9 mouse cellular contexts compared by ENCODE assay signal in genomic region chr10:41385506-41386221, GRCm38 (mm10).
DNase-seq lines count a peak whose midpoint lies in the region; ATAC-seq and TF ChIP-seq lines count a peak whose summit lies in the region.
"Had no signal": no experiment of that assay in that cellular context is flagged by ENCODE, and none has a peak within 500 bp of the region (broad histone marks: within the 10 kb centered on the region; RNA-seq: fewer than 3 reads in every experiment).

No protein-coding gene starts in this region.

- no peaks in the 10 kb centered on the region for H3K9me3 ChIP-seq in G1E (replicated peaks)
- no peaks in the 10 kb centered on the region for H3K9me3 ChIP-seq in liver, postnatal 0 days (ENCODE audit: low read length)

- ATAC-seq in G1E (ENCODE audit: extremely low read depth, insufficient number of reproducible peaks, low FRiP score, poor library complexity, severe bottlenecking): peak; percentile 76
- ATAC-seq in liver, postnatal 0 days: peak; percentile 80

- H3K4me3 ChIP-seq in G1E (ENCODE audit: low read depth, low read length): no peak overlapping the region
- H3K4me3 ChIP-seq in liver, postnatal 0 days (ENCODE audit: low read depth, low read length): no peak overlapping the region
- H3K4me3 ChIP-seq: myocyte had no signal

- intact Hi-C loops in heart, postnatal 14 days (cut with DNase I): no loop called here

- no peaks in the 10 kb centered on the region for H3K27me3 ChIP-seq in G1E (ENCODE audit: insufficient read depth, low read length)
- H3K27me3 ChIP-seq in liver, postnatal 0 days (ENCODE audit: insufficient read depth, low read length): no peaks in the 10 kb centered on the region
- H3K27me3 ChIP-seq in splenic B cell, adult 2 months (ENCODE audit: control insufficient read depth, insufficient read depth, low read length, poor library complexity, severe bottlenecking): no peaks in the 10 kb centered on the region; the same call in 1 of the 2 replicates

- 46% methylated on average over 15 of the region's 15 CpGs for WGBS in liver, postnatal 0 days (ENCODE audit: insufficient replicate concordance)

- H3K9ac ChIP-seq in liver, postnatal 0 days (replicated peaks): no peak overlapping the region

- H3K27ac ChIP-seq in liver, postnatal 0 days (ENCODE audit: low read depth): peak overlapping the region; percentile 83

- peak; percentile 8 to 12 for DNase-seq in frontal cortex, postnatal 14 days (ENCODE audit: low spot score in 2 of 2)
- no peak for DNase-seq in frontal cortex, postnatal 25 days (ENCODE audit: low spot score in 2 of 2)
- DNase-seq in G1E (ENCODE audit: low spot score): peak; percentile 65
- peak; percentile 38 to 47 for DNase-seq in heart, postnatal 14 days
- peak; percentile 70 for DNase-seq in liver, postnatal 0 days
- peak; percentile 94 for DNase-seq in splenic B cell, adult 2 months (ENCODE audit: low read depth, low spot score)
- no peak for DNase-seq in retina, postnatal 1 day
- no peak for DNase-seq in left cerebral cortex, adult 9 months (ENCODE audit: low spot score in 2 of 2)

- no peaks in the 10 kb centered on the region for H3K36me3 ChIP-seq in G1E (replicated peaks)
- no peaks in the 10 kb centered on the region for H3K36me3 ChIP-seq in liver, postnatal 0 days (replicated peaks; ENCODE audit: insufficient read depth, low read length)
- no peaks in the 10 kb centered on the region for H3K36me3 ChIP-seq in splenic B cell, adult 2 months (ENCODE audit: control insufficient read depth, insufficient read depth, low read length, poor library complexity, severe bottlenecking)

- TF ChIP-seq CTCF in G1E (IDR thresholded peaks at IDR 0.05; ENCODE audit: low read depth, low read length): no peak
- no peak for TF ChIP-seq CTCF in liver, postnatal 0 days (IDR thresholded peaks at IDR 0.05; ENCODE audit: low read depth)

- peak overlapping the region; percentile 38; the same call in 1 of the 2 replicates for H3K4me2 ChIP-seq in liver, postnatal 0 days (ENCODE audit: low read depth, low read length)

- TF ChIP-seq EP300 in liver, postnatal 0 days (IDR thresholded peaks at IDR 0.05; ENCODE audit: low read depth): 0 out of 2 replicates have a peak, but pooled peaks have one; percentile 7

- peaks cover 13% of the 10 kb centered on the region for H3K4me1 ChIP-seq in G1E (ENCODE audit: insufficient read depth, low read depth, low read length)
- H3K4me1 ChIP-seq in liver, postnatal 0 days (ENCODE audit: insufficient read depth): peaks cover 4% of the 10 kb centered on the region; the same call in 1 of the 2 replicates

Comparison
In these comparisons a context has a peak if more than half of its experiments do, and no peak if none do; other contexts are left out.
1. DNase-seq: peak in frontal cortex, postnatal 14 days (2 of 2), G1E (single experiment), heart, postnatal 14 days (2 of 2), liver, postnatal 0 days (single experiment) and splenic B cell, adult 2 months (single experiment); none in frontal cortex, postnatal 25 days (0 of 2), retina, postnatal 1 day (single experiment) and left cerebral cortex, adult 9 months (0 of 2).